Mouse (Mus musculus) testis, postnatal 10 days (tissue): ENCODE data around the gene Lrig1.

Source experiments
- DNase-seq: peaks from one replicate; pipeline ENCODE4 v3.0.0; 2021; ENCODE audit warnings: low spot score

Gene Lrig1

GRCm38 (mm10) chr6:94700067-94700491, at the start of gene Lrig1:
Gene Lrig1, minus strand, starts transcription at chr6:94700158.
- DNase-seq = peak; percentile 98

DNA sequence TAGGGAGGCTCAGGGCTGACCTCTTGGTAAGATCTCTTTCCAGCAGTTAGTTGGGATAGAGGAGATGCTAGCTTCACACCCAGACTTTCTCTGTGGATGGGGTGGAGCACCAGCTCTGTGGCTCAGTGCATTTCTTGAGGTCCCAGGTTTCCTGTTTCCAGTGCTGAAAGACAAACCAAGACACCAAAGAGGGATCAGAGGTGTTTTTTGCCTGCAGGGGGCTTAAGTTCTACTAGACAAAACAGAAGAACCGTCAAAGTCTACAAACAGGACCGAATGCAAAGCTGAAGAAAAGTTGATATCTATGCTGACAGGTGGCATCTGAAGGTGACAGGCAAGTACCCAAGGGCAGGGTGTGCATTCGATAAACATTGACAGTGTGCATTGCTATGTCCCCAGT, 49.7 kb upstream of the Lrig1 start:
- no peak for DNase-seq

DNA sequence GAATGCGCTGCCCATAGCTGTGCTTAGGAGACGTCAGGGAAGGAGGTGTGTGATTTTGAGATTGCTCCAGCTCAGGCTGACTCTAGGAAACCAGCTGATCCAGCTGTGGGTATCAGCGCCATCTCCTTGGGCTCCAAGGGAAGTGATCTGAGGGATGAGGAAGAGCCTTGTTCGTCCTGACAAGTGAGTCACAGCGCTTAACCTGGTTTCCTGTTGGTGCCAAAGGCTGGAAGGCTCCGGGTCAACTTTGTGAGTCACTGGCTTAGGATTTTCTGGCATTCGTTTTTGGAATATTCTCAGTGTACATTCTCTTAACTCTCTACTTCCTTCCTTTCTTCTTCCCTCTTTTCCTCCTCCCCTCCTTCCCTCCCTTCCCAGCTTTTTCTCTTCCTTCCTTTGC, 48.4 kb upstream of the Lrig1 start:
- no peak for DNase-seq

- DNase-seq = peak; percentile 50
Observed at GRCm38 (mm10) chr6:94740117-94740729, 40.3 kb upstream of the Lrig1 start.

DNA sequence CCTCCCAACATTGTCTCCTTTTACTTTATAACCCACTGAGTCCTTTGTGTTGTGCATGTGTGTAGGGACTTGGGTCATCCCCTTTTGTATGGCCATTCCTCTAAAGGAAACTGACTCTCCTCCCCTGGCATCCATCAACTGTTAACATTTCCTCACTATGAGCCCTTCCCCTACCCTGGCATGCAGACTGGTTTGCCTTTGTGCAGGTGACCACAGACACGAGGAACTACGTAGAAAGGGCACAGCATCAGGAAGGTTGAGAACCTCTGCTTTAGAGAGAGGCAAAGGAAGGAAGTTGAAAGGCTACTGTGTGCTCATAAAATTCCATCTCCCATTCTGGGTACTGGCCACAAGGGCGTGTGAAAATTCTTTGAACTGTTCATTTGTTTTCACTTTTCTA, 38.7 kb upstream of the Lrig1 start:
- DNase-seq = no peak

GRCm38 (mm10) chr6:94733878-94734277, 33.9 kb upstream of the Lrig1 start:
- no peak for DNase-seq

- DNase-seq = peak; percentile 50
Observed at GRCm38 (mm10) chr6:94729847-94730246, 29.9 kb upstream of the Lrig1 start.

DNA sequence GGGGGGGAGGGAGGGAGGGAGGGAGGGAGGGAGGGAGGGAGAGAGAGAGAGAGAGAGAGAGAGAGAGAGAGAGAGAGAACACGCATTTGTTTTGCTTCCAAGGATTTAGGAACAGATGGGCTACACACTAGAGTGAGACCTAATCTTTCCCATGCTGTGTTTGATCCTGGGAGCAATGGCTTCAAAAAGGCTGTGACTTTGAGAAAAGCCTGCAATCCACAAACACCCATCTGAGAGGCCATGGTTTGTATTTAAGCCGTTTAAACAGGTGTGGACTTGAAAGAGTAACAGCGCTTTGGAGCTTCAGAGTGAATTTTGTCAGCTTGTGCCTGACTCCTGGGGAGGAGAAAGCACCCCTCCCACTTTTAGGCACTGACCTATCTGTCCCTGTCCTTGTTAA, 29.2 kb upstream of the Lrig1 start:
- no peak for DNase-seq

GRCm38 (mm10) chr6:94724612-94725011, 24.7 kb upstream of the Lrig1 start:
- DNase-seq = no peak

GRCm38 (mm10) chr6:94718607-94719346, 18.8 kb upstream of the Lrig1 start:
- no peak for DNase-seq

DNA sequence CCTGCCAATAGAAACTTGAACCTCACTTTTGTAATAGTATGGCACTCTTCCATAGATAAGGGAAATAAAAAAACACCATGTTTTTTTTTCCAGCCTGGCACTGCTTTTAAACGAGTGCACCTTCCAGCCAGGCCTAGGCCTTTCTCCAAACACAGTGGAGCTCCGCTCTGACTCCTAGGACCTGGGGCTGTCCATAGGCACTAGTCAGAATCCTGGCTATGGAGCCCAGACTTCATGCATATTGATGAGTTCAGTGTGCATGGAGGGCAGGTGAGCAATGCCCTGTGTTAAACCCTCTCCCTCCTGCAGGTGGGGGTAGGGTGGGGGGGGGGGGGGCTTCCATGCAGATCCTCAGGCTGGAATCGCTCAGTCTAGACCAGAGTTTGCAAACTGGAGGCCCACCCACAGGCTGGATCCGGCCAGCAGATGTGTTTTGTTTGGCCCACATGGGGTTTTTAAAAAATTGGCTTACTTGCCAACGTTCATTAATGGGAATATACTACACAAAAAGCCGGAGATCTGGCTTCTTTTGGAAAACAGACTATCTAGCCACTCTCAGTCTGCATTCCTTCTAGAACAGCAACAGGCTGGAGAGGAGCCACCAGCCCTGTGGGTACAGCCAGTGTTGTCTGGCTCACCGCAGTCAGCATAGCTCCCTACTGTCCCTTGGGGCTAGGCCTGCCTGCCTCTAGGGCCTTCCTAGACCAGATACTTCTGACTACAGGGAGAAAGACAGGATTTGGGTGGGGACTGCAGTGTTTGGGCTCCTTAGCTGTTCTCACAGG, 17.9 kb upstream of the Lrig1 start:
- DNase-seq = peak; percentile 59

GRCm38 (mm10) chr6:94715645-94715940, 15.6 kb upstream of the Lrig1 start:
- DNase-seq = no peak

DNA sequence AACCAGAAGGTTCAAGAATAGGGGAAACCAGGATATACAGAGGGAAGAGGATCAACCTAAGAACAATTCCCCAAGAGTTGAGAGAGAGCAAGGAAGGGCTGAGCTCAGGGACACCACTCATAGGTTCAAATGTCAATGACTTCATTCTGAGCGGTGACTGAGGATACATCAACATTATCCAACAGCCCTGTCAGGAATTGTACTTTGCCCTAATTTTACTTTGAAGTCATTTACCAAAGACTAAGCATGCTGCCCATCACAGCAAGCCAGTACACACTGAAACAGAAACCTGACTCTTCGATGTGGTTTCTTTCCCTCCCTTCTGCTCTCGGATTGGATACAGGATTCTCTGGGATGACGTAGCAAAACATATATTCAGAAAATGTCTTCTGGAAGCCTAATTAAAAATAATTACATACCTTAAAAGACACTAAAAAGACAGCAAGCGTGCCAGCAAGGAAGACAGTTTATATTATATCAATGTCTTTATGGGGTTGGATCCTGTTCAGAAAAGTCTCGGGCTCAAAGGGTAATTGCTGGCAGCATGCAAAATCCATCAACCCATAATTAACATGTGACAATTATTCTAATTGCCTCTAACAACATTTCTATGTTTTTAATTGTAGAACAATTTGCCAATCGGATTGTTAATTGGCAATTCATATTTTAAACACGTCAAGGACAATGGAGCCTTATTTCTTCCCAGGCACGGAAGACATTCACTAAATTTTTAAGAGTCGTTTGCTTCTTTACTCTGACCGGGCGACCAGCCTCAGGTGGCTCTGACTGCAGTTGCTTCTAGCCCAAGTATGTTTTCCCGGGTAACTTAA, 15.1 kb upstream of the Lrig1 start:
- DNase-seq = no peak

- DNase-seq = no peak
Observed at GRCm38 (mm10) chr6:94709832-94710231, 9.9 kb upstream of the Lrig1 start.

- no peak for DNase-seq
Observed at GRCm38 (mm10) chr6:94709150-94709549, 9.2 kb upstream of the Lrig1 start.

- no peak for DNase-seq
Observed at GRCm38 (mm10) chr6:94707254-94707653, 7.3 kb upstream of the Lrig1 start.

DNA sequence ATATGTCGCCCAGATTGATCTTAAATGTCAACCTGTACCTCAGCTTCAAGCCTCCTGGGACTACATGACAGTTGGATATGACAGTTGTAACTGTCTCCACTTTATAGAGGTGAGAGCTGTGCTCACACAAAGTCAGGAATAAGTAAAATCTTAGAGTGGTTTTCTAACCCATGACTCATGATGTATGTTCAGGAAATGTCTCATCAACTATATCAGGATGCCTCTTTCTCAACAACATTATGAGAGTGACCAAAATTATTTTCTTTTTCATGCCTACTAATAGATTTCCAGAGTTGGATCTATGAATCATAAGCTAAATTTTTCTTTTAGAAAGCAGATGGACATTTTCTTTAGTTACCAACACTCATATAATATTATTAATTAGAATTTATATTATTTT, 6.0 kb upstream of the Lrig1 start:
- no peak for DNase-seq

- DNase-seq = no peak
Observed at GRCm38 (mm10) chr6:94702993-94703392, 3.0 kb upstream of the Lrig1 start.

GRCm38 (mm10) chr6:94701071-94701470, 1.1 kb upstream of the Lrig1 start:
- DNase-seq = no peak

GRCm38 (mm10) chr6:94700612-94701011, 654 bp upstream of the Lrig1 start:
- DNase-seq = peak; percentile 89

GRCm38 (mm10) chr6:94699173-94699987, 578 bp downstream of the Lrig1 start:
- DNase-seq = peak; percentile 71
